Mouse (Mus musculus) limb, embryonic 11.5 days (tissue): ENCODE measurements around the gene Dydc2. TPM values are rescaled to one million over a fixed set of nuclear protein-coding genes. Genes with fewer than 3 reads are reported as not detected.

Source experiments
- ATAC-seq: fragments of 200-750 bp; cut with Nextera tagmentation; 2 replicates; pipeline ENCODE4 v1.8.0; 2017; ENCODE audit warnings: low read depth; ENCODE audit not compliant: insufficient number of reproducible peaks, low FRiP score, low TSS enrichment
- DNase-seq: peaks from one replicate; pipeline ENCODE4 v3.0.0-alpha.2; 2015; ENCODE audit warnings: low spot score
- H3K27ac ChIP-seq: fragments of 300-500 bp; sonication (generic); replicated peaks from 2 replicates; pipeline ENCODE4 v1.5.1; 2014; ENCODE audit warnings: low read depth, mild to moderate bottlenecking, low read length
- H3K27me3 ChIP-seq: fragments of 300-500 bp; sonication (generic); 2 replicates; pipeline ENCODE4 v1.6.1; 2014; ENCODE audit warnings: mild to moderate bottlenecking, low read length, mixed read lengths; ENCODE audit not compliant: control insufficient read depth, insufficient read depth
- H3K36me3 ChIP-seq: fragments of 300-500 bp; sonication (generic); 2 replicates; pipeline ENCODE4 v1.6.1; 2014; ENCODE audit warnings: mild to moderate bottlenecking, low read length, moderate library complexity, mixed read lengths; ENCODE audit not compliant: control insufficient read depth, insufficient read depth
- H3K4me1 ChIP-seq: fragments of 300-500 bp; sonication (generic); 2 replicates; pipeline ENCODE4 v1.6.1; 2014; ENCODE audit warnings: low read length, mixed read lengths; ENCODE audit not compliant: control insufficient read depth, insufficient read depth
- H3K4me2 ChIP-seq: fragments of 300-500 bp; sonication (generic); 2 replicates; pipeline ENCODE4 v1.6.1; 2014; ENCODE audit warnings: low read depth, mild to moderate bottlenecking, moderate library complexity; ENCODE audit not compliant: severe bottlenecking
- H3K4me3 ChIP-seq: fragments of 300-500 bp; sonication (generic); 2 replicates; pipeline ENCODE4 v1.5.1; 2014; ENCODE audit warnings: low read depth, low read length
- H3K9ac ChIP-seq: fragments of 300-500 bp; sonication (generic); 2 replicates; pipeline ENCODE4 v1.6.1; 2014; ENCODE audit warnings: mild to moderate bottlenecking, low read length
- H3K9me3 ChIP-seq: fragments of 300-500 bp; sonication (generic); 2 replicates; pipeline ENCODE4 v1.6.1; 2016; ENCODE audit warnings: low read length; ENCODE audit not compliant: control insufficient read depth
- WGBS: fragments of 180-500 bp; shearing (Covaris S2); extraction: QIAGEN DNeasy Blood & Tissue Kit; methylation state at CpG from one replicate; pipeline ENCODE4 v1.1.7; 2014; 5-methylcytosine and 5-hydroxymethylcytosine counted together
- polyA plus RNA-seq: library from polyadenylated mRNA; unstranded; fragments of >200 nt; fragmentation: Nextera tagmentation; extraction: Ambion mirVana; gene quantifications from 2 replicates; pipeline ENCODE4 v1.2.1, GENCODE M21; 2014

Dydc2 gene
- polyA plus RNA-seq, 1 experiment from 2014 or later = not detected

DNA sequence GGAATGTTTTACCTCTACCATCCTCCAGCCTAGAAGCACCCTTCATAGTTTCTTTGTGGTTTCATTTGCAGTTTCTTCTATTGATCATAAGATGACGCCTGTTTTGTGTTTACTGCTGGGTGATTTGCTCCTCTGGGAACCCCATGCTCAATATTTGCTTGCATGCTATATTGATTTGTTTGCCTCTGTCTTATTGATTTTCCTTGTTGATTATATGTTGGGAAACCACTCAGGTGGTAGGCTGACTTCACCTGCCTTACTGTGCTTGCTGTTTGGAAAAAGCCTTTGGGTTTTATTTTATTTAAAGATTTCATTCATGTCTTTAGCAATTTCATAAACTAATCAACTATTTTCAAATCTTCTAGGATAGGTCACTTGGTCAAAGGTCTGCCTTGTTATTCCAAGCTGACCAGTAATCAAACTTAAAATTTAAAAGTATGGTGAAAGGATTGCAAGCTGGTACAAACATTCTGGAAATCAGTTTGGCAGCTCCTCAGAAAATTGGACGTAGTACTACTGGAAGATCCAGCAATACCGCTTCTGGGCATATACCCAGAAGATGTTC lies 27.4 kb upstream of the Dydc2 start:
- Histone ChIP-seq H3K9ac (no peak overlapping the region), H3K4me3 (no peak overlapping the region), H3K27me3 (no peaks in the 10 kb centered on the region), H3K4me2 (no peak overlapping the region), H3K9me3 (no peaks in the 10 kb centered on the region), H3K27ac (no peak overlapping the region), H3K36me3 (no peaks in the 10 kb centered on the region), H3K4me1 (no peaks in the 10 kb centered on the region)
- ATAC-seq (no peak), DNase-seq (no peak)
- 93% methylated on average over 3 of the region's 3 CpGs for WGBS

- no peaks in the 10 kb centered on the region for H3K9me3 ChIP-seq
- ATAC-seq (no peak), DNase-seq (no peak)
- no peaks in the 10 kb centered on the region for H3K4me1 ChIP-seq
- no peak overlapping the region for H3K4me3 ChIP-seq
- H3K9ac ChIP-seq = no peak overlapping the region
- H3K4me2 ChIP-seq = no peak overlapping the region
- H3K36me3 ChIP-seq = no peaks in the 10 kb centered on the region
- no peak overlapping the region for H3K27ac ChIP-seq
- WGBS = 52% methylated on average over 1 of the region's 1 CpGs
- H3K27me3 ChIP-seq = no peaks in the 10 kb centered on the region
These were observed 25.1 kb upstream of the Dydc2 start for GRCm38 (mm10) chr14:41094114-41094513.

DNA sequence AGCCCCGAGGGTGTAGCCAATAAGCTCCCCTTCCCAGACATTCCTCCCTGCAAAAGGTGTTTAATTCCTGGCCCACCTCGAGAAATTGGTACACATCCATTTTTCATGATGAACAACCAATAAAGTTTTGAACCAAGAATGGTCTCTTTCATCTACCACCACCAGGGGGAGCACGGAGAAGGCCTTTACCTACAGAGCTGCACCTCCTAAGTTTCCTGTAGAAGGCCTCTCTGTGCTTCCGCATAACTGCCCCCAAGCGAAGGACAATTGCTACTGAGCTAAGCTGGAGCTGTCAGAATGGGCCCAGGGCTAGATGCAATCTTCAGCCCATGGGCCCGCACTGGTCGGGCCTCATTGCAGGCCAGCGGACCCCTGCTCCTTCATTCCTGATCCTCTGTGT lies 21.8 kb upstream of the Dydc2 start:
- peak; percentile 34 for DNase-seq
- H3K4me2 ChIP-seq = no peak overlapping the region
- WGBS = 53% methylated on average over 8 of the region's 8 CpGs

DNA sequence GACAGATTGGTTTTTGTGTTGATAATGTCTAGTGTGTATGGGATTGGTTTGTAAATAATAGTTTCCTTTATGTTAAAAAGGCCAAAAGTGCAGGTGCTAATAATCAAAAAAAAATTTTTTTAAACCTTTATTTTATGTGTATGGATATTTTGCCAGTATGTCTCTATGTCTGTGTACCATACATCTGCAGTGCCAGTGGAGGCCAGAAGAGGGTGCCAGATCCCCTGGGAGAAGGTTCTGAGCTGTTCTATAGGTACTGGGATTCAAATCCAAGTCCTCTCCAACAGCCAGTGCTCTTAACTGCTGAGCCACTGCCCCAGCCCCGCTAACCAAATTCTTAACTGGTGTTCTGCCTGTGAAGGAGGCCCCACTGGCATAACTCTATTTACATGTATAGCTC lies 18.5 kb upstream of the Dydc2 start:
- DNase-seq = peak; percentile 33
- no peaks in the 10 kb centered on the region for H3K27me3 ChIP-seq

More for the DNA sequence above, 21.8 kb upstream of the Dydc2 start:
- H3K9me3 ChIP-seq = no peaks in the 10 kb centered on the region
- no peaks in the 10 kb centered on the region for H3K36me3 ChIP-seq
- no peaks in the 10 kb centered on the region for H3K4me1 ChIP-seq
- no peak overlapping the region for H3K9ac ChIP-seq
- no peaks in the 10 kb centered on the region for H3K27me3 ChIP-seq
- ATAC-seq = no peak
- no peak overlapping the region for H3K27ac ChIP-seq
- no peak overlapping the region for H3K4me3 ChIP-seq

GRCm38 (mm10) chr14:41082408-41082807 lies 13.4 kb upstream of the Dydc2 start:
- H3K36me3 ChIP-seq = no peaks in the 10 kb centered on the region
- no peak overlapping the region for H3K4me3 ChIP-seq
- H3K9me3 ChIP-seq = no peaks in the 10 kb centered on the region
- H3K4me2 ChIP-seq = no peak overlapping the region
- no peaks in the 10 kb centered on the region for H3K27me3 ChIP-seq
- H3K27ac ChIP-seq = no peak overlapping the region
- no peaks in the 10 kb centered on the region for H3K4me1 ChIP-seq
- ATAC-seq (no peak), DNase-seq (no peak)
- H3K9ac ChIP-seq = no peak overlapping the region
- whole genome bisulfite sequencing = 90% methylated on average over 2 of the region's 2 CpGs

More for the DNA sequence above, 18.5 kb upstream of the Dydc2 start:
- Histone ChIP-seq H3K4me2 (no peak overlapping the region), H3K9ac (no peak overlapping the region), H3K27ac (no peak overlapping the region), H3K4me3 (no peak overlapping the region), H3K4me1 (no peaks in the 10 kb centered on the region), H3K9me3 (no peaks in the 10 kb centered on the region), H3K36me3 (no peaks in the 10 kb centered on the region)
- 86% methylated on average over 1 of the region's 1 CpGs for WGBS
- ATAC-seq = no peak

DNA sequence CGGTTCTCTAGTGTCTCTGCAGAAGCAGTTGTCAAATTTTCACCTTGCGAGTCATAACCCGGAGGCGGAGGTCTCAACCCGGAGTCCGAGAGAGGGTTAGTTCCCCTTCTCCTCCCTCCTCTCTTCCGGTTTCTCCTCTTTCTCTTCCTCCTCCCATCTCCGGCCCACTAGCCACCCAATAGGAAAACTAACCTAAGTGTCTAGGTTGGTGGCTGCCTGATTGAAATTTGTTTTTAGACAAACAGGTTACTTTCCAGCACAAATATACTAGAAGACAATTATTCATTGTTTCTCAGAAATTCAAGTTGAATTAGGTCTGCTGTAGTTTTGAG lies 3.9 kb upstream of the Dydc2 start:
- Histone ChIP-seq H3K27me3 (no peaks in the 10 kb centered on the region), H3K9ac (no peak overlapping the region), H3K4me1 (no peaks in the 10 kb centered on the region), H3K4me3 (peak overlapping the region; percentile 26; the same call in 1 of the 2 replicates), H3K4me2 (peak overlapping the region; percentile 51), H3K36me3 (no peaks in the 10 kb centered on the region), H3K27ac (no peak overlapping the region), H3K9me3 (no peaks in the 10 kb centered on the region)
- 3% methylated on average over 8 of the region's 8 CpGs for WGBS
- DNase-seq (no peak), ATAC-seq (no peak)

- H3K9me3 ChIP-seq = no peaks in the 10 kb centered on the region
- H3K4me1 ChIP-seq = no peaks in the 10 kb centered on the region
- no peak within 1 kb of the TSS for H3K27ac ChIP-seq
- peak within 1 kb of the TSS; percentile 51 for H3K4me2 ChIP-seq
- H3K9ac ChIP-seq = no peak within 1 kb of the TSS
- ATAC-seq (peak; percentile 86; the same call in 1 of the 2 replicates), DNase-seq (peak; percentile 73)
- peak within 1 kb of the TSS; percentile 26; the same call in 1 of the 2 replicates for H3K4me3 ChIP-seq
- WGBS = 12% methylated on average over 23 of the region's 23 CpGs
- no peaks in the 10 kb centered on the region for H3K27me3 ChIP-seq
- H3K36me3 ChIP-seq = no peaks in the 10 kb centered on the region
These were observed 3.4 kb upstream of the Dydc2 start, which contains the start of gene Dydc1 for GRCm38 (mm10) chr14:41072229-41072943. Gene Dydc1 (plus strand): TSS chr14:41072911.

DNA sequence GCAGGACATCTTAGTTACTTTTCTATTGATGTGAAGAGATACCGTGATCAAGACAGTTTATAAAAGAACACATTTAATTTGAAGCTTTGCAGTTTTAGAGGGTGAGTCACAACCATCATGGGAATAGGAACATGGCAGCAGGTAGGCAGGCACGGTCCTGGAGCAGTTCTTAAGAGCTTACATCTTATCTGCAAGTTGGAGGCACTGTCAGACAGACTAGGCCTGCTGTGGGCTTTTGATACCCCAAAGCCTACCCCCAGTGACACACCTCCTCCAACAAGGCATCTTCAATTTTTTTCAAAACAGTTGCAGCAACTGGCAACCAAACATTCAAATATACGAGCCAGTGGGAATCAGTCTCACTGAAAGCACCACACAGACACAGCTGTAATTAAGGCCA lies 1.3 kb upstream of the Dydc2 start:
- Histone ChIP-seq H3K4me3 (no peak overlapping the region), H3K4me1 (no peaks in the 10 kb centered on the region), H3K27me3 (no peaks in the 10 kb centered on the region), H3K27ac (no peak overlapping the region), H3K36me3 (no peaks in the 10 kb centered on the region), H3K4me2 (no peak overlapping the region), H3K9me3 (no peaks in the 10 kb centered on the region), H3K9ac (no peak overlapping the region)
- ATAC-seq = no peak
- WGBS = 71% methylated on average over 3 of the region's 3 CpGs
- DNase-seq = no peak
